Mouse (Mus musculus): ENCODE measurements at regions not wholly inside any gene's neighbourhood (a gene's known extent, or its start where the extent isn't known, plus 50 kb on each side); places are given as distances from the start of the nearest gene placed in this dataset.

DNA sequence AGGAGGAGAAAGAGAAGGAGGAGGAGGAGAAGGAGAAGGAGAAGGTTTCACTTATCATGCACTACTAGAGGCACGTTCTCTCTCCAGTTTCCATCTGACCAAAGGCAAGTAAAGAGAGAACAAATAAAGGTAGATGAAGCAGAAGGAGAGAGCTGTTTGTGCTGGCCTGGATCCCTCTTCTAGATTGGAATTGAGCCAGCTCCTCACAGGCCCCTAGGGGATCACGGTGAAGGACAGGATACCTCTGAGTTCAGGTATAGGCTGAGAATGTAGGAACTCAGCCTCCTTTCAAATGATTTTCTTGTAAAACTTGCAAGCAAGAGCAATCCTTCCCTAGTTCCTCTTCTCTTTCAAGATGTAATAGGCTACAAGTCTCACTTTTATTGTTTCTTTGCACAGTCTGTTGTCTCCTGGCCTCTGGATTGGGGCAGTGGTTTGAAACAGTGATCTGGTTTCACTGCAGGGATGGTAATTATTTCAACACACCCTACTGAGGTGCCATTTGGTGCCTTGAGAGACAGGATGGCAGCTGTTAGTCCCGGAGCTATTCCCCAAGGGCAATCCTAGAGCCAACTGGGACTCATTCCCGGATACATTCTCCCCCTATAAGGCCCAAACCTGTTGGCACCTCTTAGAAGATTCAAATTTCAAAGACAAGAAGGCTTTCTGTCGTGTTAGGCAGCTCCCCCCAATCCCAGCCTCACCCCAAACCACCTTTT, 134.8 kb downstream of the Gm9817 start:
- DNase-seq (ENCODE audit: low read depth, low spot score) = no peak

DNA sequence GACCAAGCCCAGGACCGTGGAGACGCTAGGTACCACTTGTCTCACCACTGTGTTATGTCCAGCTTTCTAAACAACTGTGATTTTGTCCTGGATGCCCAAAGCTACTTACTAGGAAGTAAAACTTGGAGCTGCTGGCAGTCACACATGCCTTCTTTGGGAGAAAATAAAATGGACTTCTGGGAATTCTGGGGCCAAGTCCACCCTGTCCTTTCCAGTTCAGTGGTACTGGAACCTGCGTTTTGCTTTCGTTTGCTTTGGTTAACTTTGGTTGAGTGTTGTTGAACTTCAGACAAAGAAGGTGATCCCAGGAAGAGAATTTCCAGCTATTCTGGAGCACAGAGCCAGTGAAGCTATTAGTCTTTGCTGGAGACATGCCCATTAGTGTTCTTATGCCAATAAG, 139.8 kb downstream of the Gm9817 start:
- DNase-seq (ENCODE audit: low read depth, low spot score) = no peak

GRCm38 (mm10) chr13:45219671-45220070, 141.2 kb downstream of the Gm9817 start:
- DNase-seq (ENCODE audit: low read depth, low spot score) = no peak

DNA sequence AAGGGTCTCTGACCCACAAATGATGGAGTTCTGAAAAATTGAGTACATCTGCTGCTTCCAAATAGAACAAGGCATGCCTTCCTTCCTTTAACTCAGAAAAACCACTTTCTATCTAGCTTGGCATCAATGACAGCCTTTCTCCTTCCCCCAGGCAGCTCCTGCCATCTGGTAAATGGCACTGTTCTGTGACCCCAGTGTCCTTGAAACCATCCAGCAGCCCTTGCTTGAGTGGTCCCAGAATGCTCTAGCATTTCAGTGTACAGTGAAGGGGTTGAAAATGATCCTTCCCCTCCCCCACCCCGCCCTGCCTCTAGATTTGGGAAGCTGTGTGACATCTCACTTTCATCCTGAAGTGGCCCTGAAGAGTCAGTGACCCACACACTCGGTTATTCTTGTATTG, 152.3 kb downstream of the Gm9817 start:
- no peak for DNase-seq (ENCODE audit: low read depth, low spot score)

DNA sequence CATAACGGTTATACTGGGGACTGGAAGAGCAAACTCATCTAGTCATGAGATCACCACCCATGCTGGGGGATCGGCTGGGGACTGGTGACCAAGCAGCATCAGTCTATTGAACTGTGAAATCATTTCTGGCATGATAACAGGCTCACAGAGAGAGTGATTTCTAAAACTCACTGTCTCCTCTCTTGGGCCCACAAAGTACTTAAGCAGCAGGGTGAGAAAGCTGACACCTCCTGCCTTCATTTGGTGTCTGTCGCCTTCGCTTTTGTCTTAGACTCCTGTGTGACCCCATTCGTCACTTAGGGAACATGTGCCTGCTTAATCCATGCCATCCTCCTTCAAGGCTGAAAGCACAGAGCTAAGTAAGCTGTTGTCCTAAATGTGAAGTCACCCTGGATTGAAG, 154.3 kb upstream of the Mylip start:
- DNase-seq (ENCODE audit: low read depth, low spot score) = no peak

- no peak for DNase-seq (ENCODE audit: low read depth, low spot score)
Observed at GRCm38 (mm10) chr13:45238258-45238657, 151.3 kb upstream of the Mylip start.

DNA sequence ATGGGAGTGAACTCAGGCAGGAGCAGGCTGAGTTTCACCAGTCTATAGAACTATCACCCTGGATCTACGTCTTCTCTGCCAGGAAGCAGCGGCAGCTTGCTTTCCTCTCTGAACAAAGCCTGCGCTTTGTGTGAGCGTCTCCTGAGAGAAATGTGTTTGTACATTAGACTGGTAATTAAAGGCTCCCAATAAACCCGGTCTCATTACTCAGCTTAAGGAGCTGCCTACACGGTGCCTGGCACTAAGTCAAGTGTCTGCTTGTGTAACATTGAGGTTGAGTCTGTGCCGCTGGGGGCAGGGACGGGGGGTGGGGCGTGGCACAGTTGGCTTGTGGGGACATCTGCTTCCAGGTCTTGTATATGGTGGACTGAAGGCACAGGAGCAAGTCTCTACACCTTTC, 150.4 kb upstream of the Mylip start:
- no peak for DNase-seq (ENCODE audit: low read depth, low spot score)

GRCm38 (mm10) chr13:45240009-45240653, 149.4 kb upstream of the Mylip start:
- no peak for DNase-seq (ENCODE audit: low read depth, low spot score)

DNA sequence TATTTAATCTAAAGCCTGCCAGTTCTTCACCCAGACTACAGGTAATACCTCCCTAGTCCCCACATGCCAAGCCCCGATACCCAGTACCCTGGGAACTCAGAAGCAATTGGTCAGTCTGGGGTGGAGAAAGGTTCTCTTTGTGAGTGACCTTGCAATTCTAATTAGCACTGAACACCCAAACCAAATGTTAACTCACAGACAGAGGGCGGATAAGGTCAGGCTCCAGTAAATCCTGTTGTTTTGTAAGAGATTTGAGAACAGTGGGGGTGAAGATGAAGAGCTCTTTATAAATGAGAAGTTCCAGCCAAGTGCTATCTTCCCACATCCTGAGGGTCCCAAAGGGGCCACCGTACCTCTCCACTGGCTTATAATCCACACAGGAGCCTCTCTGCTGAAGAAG, 147.3 kb upstream of the Mylip start:
- no peak for DNase-seq (ENCODE audit: low read depth, low spot score)

GRCm38 (mm10) chr13:45242750-45243149, 146.8 kb upstream of the Mylip start:
- DNase-seq (ENCODE audit: low read depth, low spot score) = no peak

DNA sequence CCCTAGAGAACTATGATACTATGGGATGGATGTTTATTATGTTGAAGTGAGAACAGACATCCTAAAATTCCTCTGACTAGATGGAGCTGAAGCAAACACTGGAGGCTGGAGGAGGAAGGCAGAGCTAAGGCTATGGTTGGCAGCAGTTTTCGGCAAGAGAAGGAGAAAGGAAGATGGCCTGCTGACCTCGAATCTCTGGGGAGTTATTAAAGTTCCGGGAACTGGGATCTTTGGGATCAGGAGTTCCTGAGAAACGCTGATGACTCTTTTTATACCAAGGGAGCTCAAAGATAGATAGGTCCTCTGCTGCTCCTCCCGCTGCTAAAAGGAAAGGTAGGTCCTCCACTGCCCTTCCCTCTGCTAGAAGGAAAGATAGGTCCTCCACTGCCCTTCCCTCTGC, 143.9 kb upstream of the Mylip start:
- DNase-seq (ENCODE audit: low read depth, low spot score) = no peak

- no peak for DNase-seq (ENCODE audit: low read depth, low spot score)
Observed at GRCm38 (mm10) chr13:45246341-45246740, 143.2 kb upstream of the Mylip start.

DNA sequence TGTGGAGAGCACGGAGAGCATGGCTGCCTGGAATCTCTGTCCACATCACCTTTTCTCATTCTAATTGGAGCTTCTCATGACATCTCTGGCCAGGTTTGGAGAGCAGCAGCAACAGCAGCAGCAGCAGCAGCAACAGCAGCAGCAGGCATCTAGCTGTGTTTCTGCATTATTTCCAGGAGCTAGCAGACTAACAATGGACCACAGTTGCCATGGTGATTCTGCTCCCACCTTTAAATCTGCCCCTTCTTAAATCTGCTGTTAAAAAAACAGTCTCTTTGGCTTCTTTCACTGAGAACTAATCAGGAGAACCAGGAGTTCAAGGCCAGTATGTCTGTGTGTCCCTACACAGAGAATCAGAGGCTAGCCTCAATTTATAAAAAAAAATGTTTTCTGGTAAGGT, 139.5 kb upstream of the Mylip start:
- DNase-seq (ENCODE audit: low read depth, low spot score) = no peak

DNA sequence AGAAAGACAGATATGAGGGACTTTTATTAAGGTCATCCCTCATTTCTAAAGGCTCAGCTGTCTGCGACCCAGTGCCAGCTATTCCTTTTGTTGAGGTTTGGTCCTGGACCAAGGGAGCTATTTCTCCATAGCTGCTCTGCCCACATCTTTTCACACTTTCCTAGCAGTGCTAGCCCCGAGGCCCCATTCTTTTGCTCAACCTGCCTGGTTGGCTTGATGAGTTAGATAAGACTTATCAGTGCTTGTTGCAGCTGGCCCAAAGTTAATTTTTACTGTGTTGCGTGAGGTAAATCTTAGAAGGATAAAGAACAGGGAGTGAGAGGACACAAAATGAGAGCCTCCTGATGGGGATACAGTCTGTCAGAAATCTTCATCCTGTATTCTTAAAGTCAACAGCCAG, 138.5 kb upstream of the Mylip start:
- no peak for DNase-seq (ENCODE audit: low read depth, low spot score)

DNA sequence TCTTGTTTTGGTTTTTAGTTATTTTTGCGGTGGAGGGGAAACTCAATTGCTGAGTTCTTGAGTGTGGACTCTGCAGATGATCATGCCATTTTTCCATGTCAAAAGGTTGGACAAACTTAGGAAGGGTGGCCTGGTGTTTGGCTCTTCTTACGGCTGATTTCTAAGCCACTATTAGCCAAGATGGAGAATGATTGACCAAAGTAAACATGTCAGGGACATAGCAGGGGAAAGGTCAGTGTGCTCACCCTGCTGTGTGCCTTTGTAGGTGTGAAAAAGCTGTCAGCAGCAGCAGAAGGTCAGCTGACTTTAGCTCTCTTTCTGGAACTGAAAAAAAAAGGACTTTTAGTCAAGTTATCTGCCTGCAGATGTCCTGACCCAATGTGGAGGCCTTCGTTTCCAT, 137.4 kb upstream of the Mylip start:
- no peak for DNase-seq (ENCODE audit: low read depth, low spot score)

GRCm38 (mm10) chr13:45253221-45253620, 136.3 kb upstream of the Mylip start:
- no peak for DNase-seq (ENCODE audit: low read depth, low spot score)

- DNase-seq (ENCODE audit: low read depth, low spot score) = no peak
Observed at GRCm38 (mm10) chr13:45255277-45255676, 134.3 kb upstream of the Mylip start.

DNA sequence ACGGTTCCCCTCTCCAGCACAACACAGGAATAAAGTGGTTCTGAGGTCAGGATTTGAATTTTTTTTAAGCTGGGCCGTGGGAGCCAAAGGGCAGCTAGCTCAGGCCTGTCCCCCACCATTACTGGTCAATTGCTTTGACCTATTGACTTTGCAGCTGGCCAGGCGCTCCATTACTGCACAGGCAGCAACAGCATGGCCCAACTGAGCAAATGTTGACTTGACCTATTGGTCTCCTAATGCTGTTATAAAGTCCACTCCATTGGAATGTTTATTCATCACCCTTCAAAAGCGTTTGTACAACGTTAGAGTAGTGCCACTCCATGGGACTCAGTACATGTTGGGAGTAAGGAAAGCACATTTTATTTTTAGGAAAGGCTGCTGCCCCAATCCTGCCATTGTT, 127.5 kb upstream of the Mylip start:
- DNase-seq (ENCODE audit: low read depth, low spot score) = no peak

- no peak for DNase-seq (ENCODE audit: low read depth, low spot score)
Observed at GRCm38 (mm10) chr13:45266287-45267064, 123.1 kb upstream of the Mylip start.

DNA sequence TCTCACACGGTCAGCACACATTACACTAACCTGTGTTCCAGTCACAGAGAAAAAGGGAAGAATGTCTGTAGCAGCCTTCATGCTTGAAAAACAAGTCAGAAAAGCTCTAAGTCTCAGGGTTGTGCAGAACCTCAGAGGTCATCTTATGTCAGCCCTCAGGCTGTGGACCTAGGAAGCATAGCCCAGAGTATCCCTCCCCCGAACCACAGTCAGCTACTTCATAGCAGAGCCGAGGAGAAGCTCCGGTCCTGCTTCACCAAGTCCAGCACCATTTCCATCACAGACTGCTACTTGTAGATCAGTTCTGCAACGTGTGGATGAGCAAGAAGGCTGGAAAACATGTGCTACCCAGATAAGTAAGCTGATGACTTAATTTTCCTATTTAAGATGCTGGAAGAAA, 122.1 kb upstream of the Mylip start:
- DNase-seq (ENCODE audit: low read depth, low spot score) = no peak

DNA sequence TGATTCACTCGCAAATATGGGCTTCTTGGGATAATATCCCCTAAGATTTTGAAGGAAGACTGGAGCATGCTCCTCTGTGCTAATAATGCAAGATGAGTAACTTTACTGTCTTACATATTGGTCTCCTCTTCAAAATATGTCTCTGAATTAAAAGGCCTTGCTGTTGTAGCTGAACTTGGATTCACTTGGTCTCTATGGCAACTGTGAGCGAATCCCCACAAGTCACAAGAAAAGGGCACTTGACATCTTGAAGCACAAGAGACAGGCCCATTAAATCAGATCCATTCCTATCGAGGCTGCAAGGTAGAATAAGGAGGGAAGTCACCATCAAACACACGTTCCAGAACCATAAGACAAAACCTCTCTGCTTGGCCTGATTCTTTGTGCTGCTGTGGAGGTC, 121.6 kb upstream of the Mylip start:
- DNase-seq (ENCODE audit: low read depth, low spot score) = no peak

DNA sequence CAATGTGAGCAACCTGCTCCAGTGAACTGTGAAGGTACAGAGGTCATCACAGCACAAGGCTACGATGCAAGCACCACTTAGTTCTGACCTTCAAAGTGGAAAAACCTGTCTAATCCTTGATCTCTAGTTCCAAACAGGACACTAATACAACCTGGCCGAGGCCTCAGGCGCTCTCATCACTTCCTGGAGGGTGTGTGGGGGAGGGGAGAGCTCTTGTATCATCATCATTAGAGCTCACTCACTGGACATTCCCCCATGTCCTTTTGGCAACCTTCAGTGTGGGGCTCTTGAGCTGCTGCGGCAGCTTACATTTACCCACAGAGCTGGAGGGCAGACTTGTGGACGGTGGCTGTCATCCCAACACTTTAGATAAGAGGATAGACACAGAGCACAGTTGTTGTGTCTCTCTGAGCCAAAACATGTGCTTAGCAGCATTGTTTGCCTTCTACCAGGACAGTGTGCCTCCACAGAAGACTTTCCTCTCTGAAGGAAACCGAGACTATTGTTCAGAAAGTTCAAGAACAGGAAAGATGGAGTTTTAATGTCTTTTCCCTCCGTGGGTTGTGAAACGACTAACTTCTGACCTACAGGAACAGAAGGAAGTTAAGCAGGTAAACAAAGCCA, 115.2 kb upstream of the Mylip start:
- DNase-seq (ENCODE audit: low read depth, low spot score) = no peak

Measured in CD4-positive, CD25-positive, alpha-beta regulatory T cell, adult 2 months (primary cell).